Mouse (Mus musculus) midbrain, embryonic 12.5 days (tissue): ENCODE data around the gene Fbxo47. TPM values are rescaled to one million over a fixed set of nuclear protein-coding genes. Genes with fewer than 3 reads are reported as not detected.
A peak's percentile ranks its signal among the peaks of the same experiment; 100 is the strongest.

ENCODE experiments used
- ATAC-seq: fragments of 200-750 bp; cut with Nextera tagmentation; 2 replicates; pipeline ENCODE4 v1.8.0; 2017; ENCODE audit warnings: low read depth, moderate TSS enrichment, moderate library complexity; ENCODE audit not compliant: low FRiP score
- H3K27ac ChIP-seq: fragments of 300-500 bp; sonication (generic); replicated peaks from 2 replicates; pipeline ENCODE4 v1.5.1; 2016; ENCODE audit warnings: mild to moderate bottlenecking
- H3K27me3 ChIP-seq: fragments of 300-500 bp; sonication (generic); 2 replicates; pipeline ENCODE4 v1.6.1; 2016; ENCODE audit warnings: mild to moderate bottlenecking
- H3K36me3 ChIP-seq: fragments of 300-500 bp; sonication (generic); 2 replicates; pipeline ENCODE4 v1.6.1; 2016
- H3K4me1 ChIP-seq: fragments of 300-500 bp; sonication (generic); 2 replicates; pipeline ENCODE4 v1.6.1; 2016
- H3K4me2 ChIP-seq: fragments of 300-500 bp; sonication (generic); replicated peaks from 2 replicates; pipeline ENCODE4 v1.6.1; 2016; ENCODE audit warnings: mild to moderate bottlenecking, moderate library complexity
- H3K4me3 ChIP-seq: fragments of 300-500 bp; sonication (generic); 2 replicates; pipeline ENCODE4 v1.5.1; 2016; ENCODE audit warnings: mild to moderate bottlenecking
- H3K9ac ChIP-seq: fragments of 300-500 bp; sonication (generic); replicated peaks from 2 replicates; pipeline ENCODE4 v1.6.1; 2016; ENCODE audit warnings: mild to moderate bottlenecking, moderate library complexity
- H3K9me3 ChIP-seq: fragments of 300-500 bp; sonication (generic); 2 replicates; pipeline ENCODE4 v1.6.1; 2016; ENCODE audit warnings: mild to moderate bottlenecking
- WGBS: fragments of 180-500 bp; shearing (Covaris S2); methylation state at CpG from one replicate; pipeline ENCODE4 v1.1.7; 2016; 5-methylcytosine and 5-hydroxymethylcytosine counted together
- polyA plus RNA-seq: library from polyadenylated mRNA; unstranded; fragments of >200 nt; fragmentation: Nextera tagmentation; extraction: Ambion mirVana; gene quantifications from 2 replicates; pipeline ENCODE4 v1.2.1, GENCODE M21; 2016

Gene Fbxo47
- polyA plus RNA-seq, 1 experiment from 2014 or later, result 0.54 TPM

- Histone ChIP-seq H3K9ac (no peak overlapping the region), H3K9me3 (no peaks in the 10 kb centered on the region), H3K36me3 (no peaks in the 10 kb centered on the region), H3K4me3 (no peak overlapping the region), H3K4me2 (no peak overlapping the region), H3K4me1 (no peaks in the 10 kb centered on the region), H3K27ac (no peak overlapping the region), H3K27me3 (peaks cover 4% of the 10 kb centered on the region; the same call in 1 of the 2 replicates)
- 91% methylated on average over 2 of the region's 2 CpGs for WGBS
- no peak for ATAC-seq
Measured at GRCm38 (mm10) chr11:97905540-97905939, 21.6 kb upstream of the Fbxo47 start.

- WGBS, result 92% methylated on average over 13 of the region's 13 CpGs
- Histone ChIP-seq H3K36me3 (no peaks in the 10 kb centered on the region), H3K27me3 (peaks cover 4% of the 10 kb centered on the region; the same call in 1 of the 2 replicates), H3K4me1 (no peaks in the 10 kb centered on the region), H3K27ac (no peak overlapping the region), H3K9me3 (no peaks in the 10 kb centered on the region), H3K4me2 (no peak overlapping the region), H3K4me3 (no peak overlapping the region), H3K9ac (no peak overlapping the region)
- ATAC-seq, result no peak
Measured at GRCm38 (mm10) chr11:97904801-97905200, 20.8 kb upstream of the Fbxo47 start.

- no peaks in the 10 kb centered on the region for H3K27me3 ChIP-seq
- 82% methylated on average over 6 of the region's 6 CpGs for WGBS
- H3K4me1 ChIP-seq, result no peaks in the 10 kb centered on the region
- no peak overlapping the region for H3K9ac ChIP-seq
- no peak overlapping the region for H3K4me3 ChIP-seq
- ATAC-seq, result no peak
- no peaks in the 10 kb centered on the region for H3K36me3 ChIP-seq
- no peaks in the 10 kb centered on the region for H3K9me3 ChIP-seq
- no peak overlapping the region for H3K4me2 ChIP-seq
- H3K27ac ChIP-seq, result no peak overlapping the region
Measured at GRCm38 (mm10) chr11:97901806-97902205, 17.9 kb upstream of the Fbxo47 start.

GRCm38 (mm10) chr11:97899822-97900221 lies 15.9 kb upstream of the Fbxo47 start:
- Histone ChIP-seq H3K27me3 (no peaks in the 10 kb centered on the region), H3K4me2 (no peak overlapping the region), H3K9ac (no peak overlapping the region), H3K4me3 (no peak overlapping the region), H3K36me3 (no peaks in the 10 kb centered on the region), H3K9me3 (no peaks in the 10 kb centered on the region), H3K4me1 (no peaks in the 10 kb centered on the region), H3K27ac (no peak overlapping the region)
- 0 out of 2 replicates have a peak, but pooled peaks have one; percentile 38 for ATAC-seq
- 6% methylated on average over 2 of the region's 2 CpGs for WGBS

GRCm38 (mm10) chr11:97897568-97898185 lies 13.7 kb upstream of the Fbxo47 start:
- Histone ChIP-seq H3K4me1 (no peaks in the 10 kb centered on the region), H3K9me3 (no peaks in the 10 kb centered on the region), H3K9ac (no peak overlapping the region), H3K4me3 (no peak overlapping the region), H3K27ac (no peak overlapping the region), H3K4me2 (no peak overlapping the region), H3K27me3 (no peaks in the 10 kb centered on the region), H3K36me3 (no peaks in the 10 kb centered on the region)
- ATAC-seq, result no peak
- WGBS, result 86% methylated on average over 3 of the region's 3 CpGs

GRCm38 (mm10) chr11:97896655-97897054 lies 12.7 kb upstream of the Fbxo47 start:
- Histone ChIP-seq H3K4me3 (no peak overlapping the region), H3K36me3 (no peaks in the 10 kb centered on the region), H3K9ac (no peak overlapping the region), H3K9me3 (no peaks in the 10 kb centered on the region), H3K27ac (no peak overlapping the region), H3K27me3 (no peaks in the 10 kb centered on the region), H3K4me1 (no peaks in the 10 kb centered on the region), H3K4me2 (no peak overlapping the region)
- ATAC-seq, result no peak
- WGBS, result 87% methylated on average over 4 of the region's 4 CpGs

- H3K27me3 ChIP-seq, result no peaks in the 10 kb centered on the region
- ATAC-seq, result no peak
- H3K9me3 ChIP-seq, result no peaks in the 10 kb centered on the region
- H3K27ac ChIP-seq, result no peak overlapping the region
- H3K36me3 ChIP-seq, result no peaks in the 10 kb centered on the region
- no peaks in the 10 kb centered on the region for H3K4me1 ChIP-seq
- no peak overlapping the region for H3K9ac ChIP-seq
- H3K4me2 ChIP-seq, result no peak overlapping the region
- WGBS, result 76% methylated on average over 5 of the region's 5 CpGs
- H3K4me3 ChIP-seq, result no peak overlapping the region
Measured at GRCm38 (mm10) chr11:97891821-97892220, 7.9 kb upstream of the Fbxo47 start.

GRCm38 (mm10) chr11:97885296-97885915 lies 1.5 kb upstream of the Fbxo47 start:
- H3K36me3 ChIP-seq, result no peaks in the 10 kb centered on the region
- ATAC-seq, result no peak
- no peak overlapping the region for H3K9ac ChIP-seq
- H3K4me1 ChIP-seq, result no peaks in the 10 kb centered on the region
- WGBS, result 95% methylated on average over 2 of the region's 2 CpGs
- H3K4me2 ChIP-seq, result 0 out of 2 replicates have a peak overlapping the region, but pooled peaks have one; percentile 61
- H3K27ac ChIP-seq, result no peak overlapping the region
- H3K27me3 ChIP-seq, result no peaks in the 10 kb centered on the region
- no peak overlapping the region for H3K4me3 ChIP-seq
- H3K9me3 ChIP-seq, result no peaks in the 10 kb centered on the region

GRCm38 (mm10) chr11:97884601-97885185 lies 739 bp upstream of the Fbxo47 start:
- H3K36me3 ChIP-seq, result no peaks in the 10 kb centered on the region
- peak; percentile 4; the same call in 1 of the 2 replicates for ATAC-seq

GRCm38 (mm10) chr11:97883542-97883917 lies 424 bp downstream of the Fbxo47 start:
- Histone ChIP-seq H3K36me3 (no peaks in the 10 kb centered on the region), H3K9me3 (no peaks in the 10 kb centered on the region), H3K9ac (peak overlapping the region; percentile 48; the same call in 1 of the 2 replicates), H3K27me3 (no peaks in the 10 kb centered on the region), H3K4me1 (no peaks in the 10 kb centered on the region), H3K27ac (peak overlapping the region; percentile 76), H3K4me3 (peak overlapping the region; percentile 57), H3K4me2 (peak overlapping the region; percentile 61)
- WGBS, result 3% methylated on average over 26 of the region's 26 CpGs
- peak; percentile 55 for ATAC-seq

More at GRCm38 (mm10) chr11:97884601-97885185, 739 bp upstream of the Fbxo47 start:
- WGBS, result 21% methylated on average over 7 of the region's 7 CpGs
- Histone ChIP-seq H3K27ac (peak overlapping the region; percentile 87), H3K4me1 (no peaks in the 10 kb centered on the region), H3K27me3 (no peaks in the 10 kb centered on the region), H3K9ac (peak overlapping the region; percentile 8; the same call in 1 of the 2 replicates), H3K4me2 (peak overlapping the region; percentile 61), H3K4me3 (peak overlapping the region; percentile 57), H3K9me3 (no peaks in the 10 kb centered on the region)

GRCm38 (mm10) chr11:97880362-97880761 lies 3.6 kb downstream of the Fbxo47 start:
- H3K27me3 ChIP-seq, result no peaks in the 10 kb centered on the region
- no peak overlapping the region for H3K27ac ChIP-seq
- H3K36me3 ChIP-seq, result no peaks in the 10 kb centered on the region
- no peak overlapping the region for H3K9ac ChIP-seq
- WGBS, result 95% methylated on average over 4 of the region's 4 CpGs
- no peak overlapping the region for H3K4me3 ChIP-seq
- H3K4me2 ChIP-seq, result no peak overlapping the region
- no peaks in the 10 kb centered on the region for H3K4me1 ChIP-seq
- ATAC-seq, result no peak
- no peaks in the 10 kb centered on the region for H3K9me3 ChIP-seq

GRCm38 (mm10) chr11:97877341-97877740 lies 6.6 kb downstream of the Fbxo47 start:
- H3K27me3 ChIP-seq, result no peaks in the 10 kb centered on the region
- no peak overlapping the region for H3K4me3 ChIP-seq
- H3K4me1 ChIP-seq, result no peaks in the 10 kb centered on the region
- no peaks in the 10 kb centered on the region for H3K9me3 ChIP-seq
- 85% methylated on average over 2 of the region's 2 CpGs for WGBS
- ATAC-seq, result no peak
- no peak overlapping the region for H3K27ac ChIP-seq
- H3K4me2 ChIP-seq, result no peak overlapping the region
- no peak overlapping the region for H3K9ac ChIP-seq
- H3K36me3 ChIP-seq, result no peaks in the 10 kb centered on the region
